Mouse (Mus musculus) bone marrow, adult 2 months (tissue): ENCODE measurements around the gene St8sia2.

Source experiments
- CTCF ChIP-seq: fragments of 200-500 bp; IDR thresholded peaks from 2 replicates; pipeline ENCODE4 v1.5.1; 2011; ENCODE audit warnings: low read length, control low read depth; ENCODE audit not compliant: control insufficient read depth, insufficient read depth
- POLR2A ChIP-seq: fragments of 200-500 bp; IDR thresholded peaks from 2 replicates; pipeline ENCODE4 v1.6.1; 2011; ENCODE audit warnings: low read depth, mild to moderate bottlenecking, control low read depth, low read length, borderline replicate concordance; ENCODE audit not compliant: control insufficient read depth

DNA sequence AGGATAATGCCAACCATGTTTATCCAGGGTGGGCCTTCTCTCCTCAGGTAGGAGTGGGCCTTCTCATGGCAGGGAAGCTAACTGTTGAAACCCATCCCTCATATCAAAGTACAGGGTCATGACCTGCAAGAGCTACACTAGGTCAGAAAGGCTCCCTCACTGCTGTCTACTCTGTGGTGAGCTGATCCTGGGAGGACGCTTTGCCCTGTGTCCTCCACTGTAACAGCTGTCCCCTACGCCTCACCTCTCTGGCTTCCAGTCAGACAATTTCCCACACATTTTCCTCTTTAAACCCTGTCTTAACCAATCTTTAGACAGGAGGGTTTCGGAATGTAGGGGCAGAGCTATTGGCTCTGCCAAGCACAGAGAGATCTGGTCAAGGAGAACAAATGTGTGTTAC, 48.3 kb downstream of the St8sia2 start:
- TF ChIP-seq POLR2A (no peak), CTCF (no peak)
